Mouse (Mus musculus): ENCODE measurements around the gene Usb1.

Gene Usb1

DNA sequence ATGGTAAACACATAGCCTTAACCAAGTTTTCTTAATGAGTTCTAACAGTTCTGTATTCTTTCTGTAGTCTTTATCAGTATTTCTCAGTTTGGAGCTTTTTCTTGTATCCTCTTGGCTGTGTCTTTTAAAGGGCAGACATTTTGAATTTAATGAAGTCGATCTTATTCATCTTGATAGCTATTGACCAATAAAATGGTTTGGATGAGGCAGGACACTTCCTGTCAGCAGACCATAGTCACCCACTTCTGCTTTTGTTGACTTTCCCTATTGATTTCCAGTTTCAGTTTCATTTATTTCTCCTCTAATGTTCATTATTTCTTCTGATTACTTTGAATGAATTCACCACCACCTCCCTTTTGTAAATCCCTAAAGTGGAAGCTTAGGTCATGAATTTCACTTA lies 3.6 kb downstream of the Usb1 start:
- DNase-seq (ENCODE audit: extremely low spot score, low read depth, low spot score), result no peak

DNA sequence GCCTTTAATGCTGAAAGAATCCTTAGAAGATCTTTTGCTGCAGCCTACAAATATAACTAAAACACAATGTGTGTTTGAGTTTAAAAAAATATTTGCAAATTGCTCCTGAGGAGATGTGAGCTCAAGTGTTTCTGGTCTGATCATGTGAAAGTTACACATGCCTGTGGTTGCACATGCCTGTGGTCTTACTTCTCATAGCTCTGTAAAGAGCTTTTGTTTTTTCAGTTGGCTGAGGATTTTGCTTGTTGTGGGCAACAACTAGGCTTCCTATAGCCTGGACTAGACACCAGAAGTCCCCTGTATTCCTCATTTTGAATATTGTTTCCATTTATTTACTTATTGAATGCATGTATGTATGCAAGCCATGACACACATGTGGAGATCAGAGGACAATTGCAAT lies 4.3 kb downstream of the Usb1 start:
- no peak for DNase-seq (ENCODE audit: extremely low spot score, low read depth, low spot score)

DNA sequence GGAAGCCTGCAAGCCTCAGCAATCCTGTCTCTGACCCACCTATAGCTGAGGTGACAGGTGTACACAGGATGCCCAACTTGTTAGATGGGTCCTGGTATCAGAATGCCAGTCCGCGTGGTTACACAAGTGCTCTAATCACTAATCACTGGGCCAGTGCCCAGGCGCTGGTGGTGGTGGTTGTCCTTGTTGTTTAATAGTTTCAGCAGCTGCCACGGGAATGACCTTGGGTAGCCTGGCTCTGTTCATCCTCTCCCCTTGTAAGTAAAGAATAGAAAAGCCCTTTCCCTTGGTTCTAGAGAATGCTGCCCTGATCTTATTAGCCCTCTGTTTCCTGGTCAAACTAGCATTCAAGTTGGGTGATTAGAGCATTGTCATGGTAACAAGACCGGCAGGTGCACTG lies 9.6 kb downstream of the Usb1 start:
- no peak for DNase-seq (ENCODE audit: extremely low spot score, low read depth, low spot score)

DNA sequence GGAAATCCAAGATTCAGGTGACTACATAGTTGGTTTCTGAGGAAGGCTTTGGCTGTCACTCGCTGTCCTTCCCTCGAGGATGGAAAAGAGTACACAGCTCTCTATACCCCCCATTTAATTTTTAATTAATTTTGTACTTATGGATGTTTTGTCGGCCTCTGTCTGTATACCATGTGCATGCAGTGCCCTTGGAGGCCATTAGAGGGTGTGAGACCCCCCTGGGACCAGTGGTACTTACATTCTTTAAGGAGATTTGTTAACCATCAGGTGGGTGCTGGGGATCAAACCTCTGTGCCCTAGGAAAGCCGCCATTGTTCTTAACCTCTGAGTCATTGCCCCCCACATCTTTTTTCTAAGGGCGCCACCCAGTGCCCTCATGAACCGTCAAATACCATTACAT lies 12.6 kb downstream of the Usb1 start:
- DNase-seq (ENCODE audit: extremely low spot score, low read depth, low spot score), result no peak

DNA sequence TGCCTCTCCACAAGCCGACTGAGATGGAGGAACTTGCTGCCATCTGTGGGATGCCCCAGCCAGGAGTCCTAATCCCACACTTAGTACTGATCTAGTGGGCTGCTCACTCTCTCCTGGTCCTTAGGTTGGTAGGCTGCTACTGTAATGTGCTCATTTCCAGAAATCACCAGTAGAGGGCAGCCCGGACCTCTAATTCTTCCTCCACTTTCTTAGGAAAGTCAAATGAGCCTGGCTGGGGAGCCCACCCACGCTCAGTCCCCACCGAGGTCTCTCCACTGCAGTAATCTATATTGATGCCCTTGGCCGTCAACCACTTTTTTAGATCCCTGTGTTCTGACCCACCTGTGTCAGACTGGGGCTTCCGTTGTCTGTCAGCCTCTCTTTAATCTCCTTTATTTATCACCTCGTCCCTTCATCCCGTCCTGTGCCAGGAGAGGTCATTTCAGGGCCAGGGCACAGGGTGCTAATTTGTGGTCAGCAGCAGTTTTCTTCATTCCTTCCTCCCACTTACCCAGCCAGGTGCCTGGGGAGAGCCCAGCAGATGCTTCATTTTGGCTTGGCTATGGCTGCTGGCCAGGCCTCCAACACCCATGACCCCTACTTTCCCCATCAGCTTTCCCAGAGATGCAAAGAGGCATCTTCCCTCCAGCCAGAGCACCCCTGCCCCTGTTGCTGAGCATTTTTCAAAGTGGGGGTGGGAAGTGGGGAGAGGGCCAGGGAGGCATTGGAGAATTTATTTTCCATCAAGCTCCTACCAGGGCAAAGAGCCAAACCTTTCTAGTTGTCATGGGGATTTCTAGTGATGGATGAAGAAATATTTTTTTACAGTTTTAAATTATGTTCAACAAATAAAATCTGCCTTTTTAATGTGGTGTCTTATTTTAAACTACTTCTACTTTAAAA lies 14.8 kb downstream of the Usb1 start:
- DNase-seq (ENCODE audit: extremely low spot score, low read depth, low spot score), result peak; percentile 44

DNA sequence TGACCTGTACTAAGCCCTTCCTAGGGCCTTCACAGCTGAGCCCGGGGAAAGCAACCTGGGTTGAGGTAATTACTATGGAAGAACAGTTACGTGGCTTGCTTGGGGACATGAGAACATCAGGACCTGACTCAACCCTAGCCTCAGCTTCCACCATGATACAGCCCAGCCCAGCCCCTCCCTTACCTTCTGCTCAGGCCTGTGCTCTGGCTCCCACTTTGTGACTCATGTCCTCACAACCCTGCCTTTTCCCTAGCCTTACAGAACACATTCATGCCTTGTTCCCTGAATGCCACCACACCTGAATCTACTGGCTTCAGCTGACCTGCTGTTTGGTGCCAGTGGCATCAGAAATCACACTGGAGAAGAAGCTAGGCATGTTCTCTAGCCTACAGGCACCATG lies 16.3 kb downstream of the Usb1 start:
- DNase-seq (ENCODE audit: extremely low spot score, low read depth, low spot score), result no peak

DNA sequence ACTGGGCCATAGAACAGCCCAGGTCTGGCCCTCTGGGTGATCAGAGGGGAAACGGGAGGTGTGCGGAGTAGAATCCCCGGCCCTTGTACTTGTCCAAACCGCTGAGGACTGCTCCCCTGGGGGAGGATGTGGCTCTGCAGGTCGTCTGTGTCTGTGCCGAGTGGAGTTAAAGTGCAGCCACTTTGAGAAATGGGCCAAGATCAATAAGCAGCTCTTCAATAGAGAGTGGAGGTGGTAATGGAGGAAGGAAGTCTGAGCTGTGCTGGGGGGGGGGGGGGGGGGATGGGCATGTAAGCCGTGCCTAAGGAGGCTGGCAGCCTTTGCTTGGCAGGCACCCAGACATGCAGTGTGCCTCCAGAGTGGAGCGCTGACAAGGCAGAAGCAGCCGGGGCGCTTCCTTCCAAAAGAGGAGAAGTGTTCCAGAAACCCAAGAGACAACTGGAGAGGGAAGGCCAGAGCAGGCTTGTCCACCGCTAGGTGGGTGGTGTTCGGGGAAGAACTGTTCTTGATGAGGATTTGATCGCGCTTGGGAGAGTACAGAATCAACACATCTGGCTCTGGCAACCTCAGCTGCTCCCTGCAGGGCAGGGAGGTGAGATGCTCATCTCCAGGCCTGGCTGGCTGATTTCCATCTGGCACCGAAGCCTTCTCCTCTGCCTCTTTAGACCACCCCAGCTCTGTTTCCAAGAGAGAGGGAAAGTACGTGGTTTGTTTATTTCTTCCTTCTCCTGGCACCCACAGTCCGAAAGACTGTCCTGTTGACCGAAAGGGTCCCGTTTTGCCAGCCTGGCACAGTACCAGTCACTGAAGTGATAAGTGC lies 16.9 kb downstream of the Usb1 start:
- no peak for DNase-seq (ENCODE audit: extremely low spot score, low read depth, low spot score)

DNA sequence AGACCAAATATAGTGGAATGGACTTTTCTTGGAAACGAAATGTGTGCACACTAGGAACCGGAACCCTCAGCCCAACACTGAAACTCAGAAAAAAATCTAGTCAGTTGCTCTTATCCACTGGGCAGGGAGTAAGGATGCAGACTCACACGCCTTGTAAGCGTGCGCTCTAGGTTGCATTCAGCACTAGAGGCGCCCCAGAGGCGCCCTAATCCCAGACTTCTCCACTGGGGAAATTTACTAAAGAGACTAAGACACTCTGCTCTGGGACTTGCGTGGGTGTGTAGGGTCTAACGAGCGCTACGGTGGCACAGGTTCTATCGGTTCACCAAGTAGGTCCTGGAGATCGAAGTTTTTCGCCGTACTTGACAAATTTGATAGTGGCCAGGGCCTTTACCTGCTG lies 19.4 kb downstream of the Usb1 start:
- peak; percentile 20 for DNase-seq (ENCODE audit: extremely low spot score, low read depth, low spot score)

DNA sequence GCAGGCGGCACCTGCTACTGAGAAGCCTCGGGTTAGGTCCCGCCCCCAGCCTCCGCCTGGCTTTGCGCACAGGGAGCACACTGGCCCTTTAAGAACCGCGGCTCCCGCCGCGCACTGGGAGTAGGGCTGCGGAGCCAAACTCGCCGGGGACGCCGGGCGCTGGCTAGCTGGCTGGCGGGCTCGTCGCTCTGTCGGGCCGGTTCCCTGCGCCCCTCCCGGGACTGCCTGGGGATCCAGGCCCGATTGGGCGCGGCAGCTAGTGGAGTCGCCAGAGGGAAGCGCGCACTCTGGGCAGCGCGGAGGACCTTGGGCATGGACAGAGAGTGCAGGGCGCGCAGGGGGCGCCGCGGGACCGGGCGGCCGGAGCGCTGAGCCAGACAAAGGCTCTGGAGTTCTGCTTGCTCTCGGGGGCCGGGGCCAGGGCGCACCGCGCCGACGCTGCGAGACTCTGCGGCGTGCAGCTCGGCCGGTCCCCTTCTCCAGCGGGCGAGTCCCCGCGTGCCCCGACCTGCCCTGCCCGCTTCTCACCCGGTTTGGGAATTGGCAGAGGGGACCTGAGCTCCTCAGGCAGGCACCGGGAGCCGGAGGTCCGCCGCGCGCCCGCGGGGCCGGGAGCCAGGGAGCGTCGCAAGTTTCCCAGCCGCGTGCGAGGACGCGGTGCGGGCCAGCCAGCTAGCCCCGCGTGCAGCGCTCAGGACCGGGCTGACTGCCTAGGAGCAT lies 20.2 kb downstream of the Usb1 start, which contains the start of gene Mmp15:
Mmp15 (plus strand) TSS at position 118 of the 720 bp plus-strand sequence.
- peak; percentile 22 for DNase-seq (ENCODE audit: extremely low spot score, low read depth, low spot score)

DNA sequence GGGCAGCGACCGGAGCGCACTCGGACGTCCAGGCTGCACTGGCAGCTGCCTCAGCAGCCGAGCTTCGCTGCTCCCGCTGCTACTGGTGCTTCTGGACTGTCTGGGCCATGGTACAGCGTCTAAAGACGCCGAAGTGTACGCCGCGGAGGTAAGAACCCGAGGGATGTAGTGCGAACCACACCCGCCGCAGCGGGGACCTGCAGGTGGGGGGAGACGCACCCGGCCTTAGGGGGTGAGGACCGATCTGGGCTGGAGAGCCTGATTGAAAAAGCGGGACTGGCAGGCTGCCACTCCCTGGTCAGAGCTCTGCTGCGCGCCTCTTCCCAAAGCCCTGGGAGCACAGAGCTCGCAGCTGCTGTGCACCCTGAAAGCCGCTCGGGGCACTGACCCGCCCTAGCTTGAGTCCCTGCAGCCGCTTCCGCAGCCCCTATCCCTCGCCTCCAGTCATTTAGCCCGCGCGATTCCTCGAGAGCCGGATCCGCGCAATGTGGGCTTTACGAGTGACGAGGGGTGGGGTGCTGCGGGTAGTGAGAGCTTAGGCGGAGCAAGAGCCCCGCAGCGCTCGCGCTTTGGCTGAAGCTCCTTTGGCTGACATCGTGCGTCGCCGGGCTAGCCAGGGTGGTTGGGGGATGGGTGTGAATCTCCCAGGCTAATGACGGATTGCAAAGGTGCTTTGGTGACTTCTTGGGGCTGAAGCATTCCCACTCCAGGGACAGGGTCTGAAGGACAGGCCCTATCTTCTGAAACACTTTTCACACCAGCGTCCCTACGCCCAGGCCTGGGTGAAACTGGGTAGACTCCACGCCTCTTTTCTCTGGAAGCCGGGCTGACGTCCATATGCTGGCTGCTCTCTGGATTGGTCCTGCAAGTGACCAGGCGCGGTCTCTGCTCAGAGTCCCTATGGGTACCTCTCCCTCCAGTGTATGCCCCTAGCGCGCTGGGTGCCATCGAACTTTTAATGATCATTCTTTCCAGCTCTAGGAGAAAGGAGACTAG lies 21.1 kb downstream of the Usb1 start:
- DNase-seq (ENCODE audit: extremely low spot score, low read depth, low spot score), result no peak

DNA sequence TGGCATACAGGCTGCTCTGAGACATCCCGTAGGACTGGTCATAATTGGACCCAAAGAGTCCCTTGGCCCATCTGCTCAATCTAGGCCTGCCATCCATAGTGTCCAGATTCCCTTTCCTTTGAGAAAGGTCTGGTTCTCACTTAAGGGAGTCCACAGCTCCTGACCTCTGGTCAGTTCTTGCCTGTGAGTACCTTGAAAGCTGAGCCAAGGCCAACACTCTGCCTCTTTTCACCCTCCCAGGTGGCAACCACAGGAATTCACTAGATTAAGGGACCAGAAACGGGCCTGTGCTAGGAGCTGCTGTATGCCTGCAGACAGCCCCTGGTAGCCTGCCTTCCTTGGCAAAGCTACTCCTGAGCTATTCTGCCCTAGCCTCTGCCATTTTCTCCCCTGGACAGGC lies 22.5 kb downstream of the Usb1 start:
- no peak for DNase-seq (ENCODE audit: extremely low spot score, low read depth, low spot score)

DNA sequence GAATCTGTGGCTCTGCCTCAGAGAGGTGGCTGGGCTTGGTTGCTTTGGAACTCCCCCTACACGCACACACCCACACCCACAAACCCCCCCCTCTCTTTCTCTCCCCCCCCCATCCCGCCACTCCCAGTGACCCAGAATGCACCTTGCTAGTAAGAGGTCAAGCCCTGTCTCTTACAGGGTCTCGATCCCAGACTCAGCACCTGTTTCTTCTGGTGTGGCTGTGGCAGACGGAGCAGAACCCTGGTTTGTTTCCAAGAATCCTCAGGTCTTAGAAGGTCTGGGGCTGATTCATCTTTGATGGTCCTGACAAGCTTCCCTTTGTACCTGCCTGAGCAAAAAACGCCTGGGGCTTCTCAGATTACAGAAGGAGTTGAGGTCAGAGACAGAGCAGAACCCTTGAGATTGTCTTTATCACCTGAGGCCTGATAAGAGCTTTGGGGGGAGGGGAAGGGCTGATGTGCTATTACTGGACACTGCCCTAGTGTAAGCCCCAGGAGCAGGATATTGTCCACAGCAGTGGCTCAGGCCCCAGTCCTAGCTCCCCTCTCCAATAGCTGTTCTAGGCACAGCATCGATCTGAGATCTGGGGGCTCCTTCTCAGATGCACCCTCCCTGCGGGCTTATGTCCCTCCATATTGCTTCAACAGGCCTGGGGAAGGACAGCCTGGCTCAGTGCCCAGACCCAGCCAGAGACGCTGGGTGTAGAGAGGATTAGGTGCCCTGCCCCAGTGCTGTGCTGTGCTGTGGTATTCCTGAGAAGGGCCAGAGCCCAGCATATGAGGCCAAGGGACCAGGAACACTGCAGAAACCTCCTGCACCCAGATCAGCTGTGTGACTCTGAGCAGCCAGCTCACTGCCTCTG lies 26.7 kb downstream of the Usb1 start:
- no peak for DNase-seq (ENCODE audit: extremely low spot score, low read depth, low spot score)

DNA sequence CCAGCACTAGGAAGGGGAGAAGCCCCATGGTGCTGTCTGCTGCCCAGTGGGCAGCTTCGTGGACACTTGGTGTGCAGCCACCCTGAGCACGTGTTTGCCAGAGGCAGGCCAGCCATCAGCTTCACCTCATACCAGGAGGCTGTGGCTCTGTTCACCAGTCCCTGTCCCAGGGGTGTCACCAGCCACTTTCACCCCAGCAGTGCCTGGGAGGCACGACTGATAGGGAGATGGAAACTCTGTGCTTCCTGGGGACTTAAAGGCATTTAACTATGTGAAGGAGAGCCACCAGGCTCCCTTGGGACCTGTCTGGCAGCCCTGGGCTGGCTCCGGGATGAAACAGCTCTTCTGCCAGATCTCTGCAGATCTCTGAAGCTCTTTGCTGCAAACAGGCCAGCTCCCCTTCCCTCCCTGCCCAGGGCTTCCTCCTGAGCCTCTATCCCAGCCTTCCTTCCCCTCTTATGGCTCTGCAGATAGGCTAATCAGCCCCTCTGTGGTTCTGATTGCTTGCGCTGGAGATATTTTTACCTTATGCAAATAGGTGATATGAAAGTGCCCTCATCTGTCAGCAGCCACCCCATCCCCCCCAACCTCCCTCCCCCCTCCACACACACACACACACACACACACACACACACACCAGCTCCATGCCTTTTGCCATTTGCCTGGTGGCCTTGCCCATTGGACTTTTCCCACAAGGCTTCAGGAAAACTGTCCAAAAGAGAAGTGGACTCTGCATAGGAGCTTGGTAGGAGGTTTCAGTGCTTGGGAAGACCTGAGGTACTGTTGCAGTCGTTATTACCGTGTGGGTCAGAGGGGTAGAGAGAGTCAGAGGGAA lies 28.3 kb downstream of the Usb1 start:
- no peak for DNase-seq (ENCODE audit: extremely low spot score, low read depth, low spot score)

DNA sequence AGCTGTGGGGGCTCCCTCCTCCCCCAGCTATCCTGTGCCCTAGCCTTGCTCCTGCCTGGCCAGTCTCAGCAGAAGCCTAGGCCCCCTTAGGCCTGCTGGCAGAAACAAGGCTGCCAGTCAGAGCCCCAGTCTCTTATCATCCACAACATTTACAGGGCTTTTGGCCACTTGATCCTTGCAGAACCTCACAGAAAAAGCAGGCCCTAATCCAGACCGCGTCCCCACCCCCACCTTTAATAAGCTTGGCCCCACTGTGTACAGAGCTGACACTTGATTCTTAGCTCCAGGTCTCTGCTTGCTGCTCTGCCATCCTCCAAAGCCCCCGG lies 28.9 kb downstream of the Usb1 start:
- DNase-seq (ENCODE audit: extremely low spot score, low read depth, low spot score), result no peak

DNA sequence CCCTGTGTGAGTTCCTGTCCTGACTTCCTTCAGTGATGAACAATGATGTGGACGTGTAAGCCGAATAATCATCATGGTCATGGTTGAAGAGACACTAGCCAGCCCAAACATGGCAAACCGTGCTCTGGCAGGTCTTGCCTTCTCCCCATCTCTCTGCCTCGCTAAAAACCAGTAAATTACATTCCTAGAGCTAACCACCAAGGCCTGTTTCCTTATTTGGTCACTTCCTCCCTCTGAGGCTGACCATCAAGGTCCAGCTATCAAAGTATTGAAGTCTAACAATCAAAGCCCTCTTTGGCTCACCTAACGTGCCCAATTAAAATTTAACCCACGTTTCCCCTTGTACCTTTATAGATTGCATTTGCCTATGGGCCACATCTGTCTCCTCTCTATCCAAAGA lies 30.2 kb downstream of the Usb1 start:
- no peak for DNase-seq (ENCODE audit: extremely low spot score, low read depth, low spot score)

DNA sequence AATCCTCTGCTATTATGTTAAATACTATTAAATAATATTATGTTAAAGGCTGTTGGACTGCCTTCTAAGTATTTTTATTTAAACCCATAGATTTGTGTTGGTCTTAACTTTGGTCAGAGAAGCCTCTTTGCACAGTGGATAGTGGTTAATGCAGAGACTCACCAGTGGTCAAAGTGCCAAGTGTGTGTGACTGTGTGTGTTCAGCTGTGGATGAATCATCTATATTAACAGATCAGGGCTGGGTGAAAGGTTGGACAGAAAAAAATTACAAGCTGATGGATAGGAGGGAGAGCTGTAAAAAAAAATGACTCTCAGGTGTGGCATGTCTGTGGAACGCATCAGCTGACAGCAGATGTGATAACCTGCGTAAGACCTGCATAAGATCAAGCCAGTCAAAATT lies 31.8 kb downstream of the Usb1 start:
- DNase-seq (ENCODE audit: extremely low spot score, low read depth, low spot score), result no peak

DNA sequence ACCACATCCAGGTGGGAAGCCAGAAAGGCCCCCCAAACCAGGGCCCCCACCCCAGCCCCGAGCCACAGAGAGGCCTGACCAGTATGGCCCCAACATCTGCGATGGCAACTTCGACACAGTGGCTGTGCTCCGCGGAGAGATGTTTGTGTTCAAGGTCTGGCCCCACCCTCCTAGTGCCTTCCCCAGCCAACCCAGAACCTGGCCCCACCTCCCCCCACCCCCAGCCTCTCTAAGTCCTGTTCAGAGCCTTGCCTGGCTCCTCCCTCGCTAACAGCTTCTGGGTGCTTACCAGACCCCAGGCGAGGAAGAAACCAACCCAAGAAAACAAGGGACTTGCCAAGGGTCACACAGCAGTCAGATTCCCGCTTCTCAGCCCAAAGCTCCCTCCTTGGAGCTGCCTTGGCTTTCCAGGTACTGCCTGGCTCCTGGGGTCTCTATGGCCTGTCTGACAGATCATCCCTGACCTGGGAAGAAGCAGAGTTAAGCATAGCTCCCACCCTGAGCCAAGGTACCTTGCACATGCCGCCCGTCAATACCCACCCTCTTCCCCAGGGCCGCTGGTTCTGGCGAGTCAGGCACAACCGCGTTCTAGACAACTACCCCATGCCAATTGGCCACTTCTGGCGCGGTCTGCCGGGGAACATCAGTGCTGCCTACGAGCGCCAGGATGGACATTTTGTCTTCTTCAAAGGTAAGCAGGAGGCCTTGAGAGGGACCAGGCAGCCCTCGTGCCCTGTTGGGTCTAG lies 37.7 kb downstream of the Usb1 start:
- DNase-seq (ENCODE audit: extremely low spot score, low read depth, low spot score), result no peak
